Mouse (Mus musculus) cerebellum, adult 2 months (tissue): ENCODE data around the gene Hat1.

Source experiments
- CTCF ChIP-seq: fragments of 200-500 bp; IDR thresholded peaks from 2 replicates; pipeline ENCODE4 v1.5.1; 2011; ENCODE audit warnings: low read depth, mild to moderate bottlenecking, control low read depth, low read length, moderate library complexity, borderline replicate concordance; ENCODE audit not compliant: insufficient read depth
- POLR2A ChIP-seq: fragments of 200-500 bp; IDR thresholded peaks from 2 replicates; pipeline ENCODE4 v1.6.1; 2011; ENCODE audit warnings: low read length, control low read depth, borderline replicate concordance; ENCODE audit not compliant: insufficient read depth

DNA sequence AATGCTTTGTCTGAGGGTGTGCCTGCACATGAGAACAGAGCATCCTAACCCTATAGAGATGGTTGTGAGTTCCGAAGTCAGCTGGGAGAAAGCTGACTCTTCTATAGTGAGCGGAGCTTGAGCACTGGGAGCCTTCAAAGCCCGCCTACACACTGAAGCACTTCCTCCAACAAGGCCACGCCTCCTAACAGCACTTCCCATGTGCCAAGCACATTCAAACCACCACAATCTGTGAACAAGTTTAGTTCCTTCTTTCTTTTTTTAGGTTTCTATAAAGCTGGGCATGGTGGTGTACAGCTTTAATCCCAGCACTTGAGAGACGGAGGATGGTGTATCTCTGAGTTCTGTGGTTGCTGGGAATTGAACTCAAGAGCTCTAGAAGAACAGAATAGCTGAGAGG is 11.3 kb upstream of the Hat1 start:
- no peak for TF ChIP-seq CTCF
- TF ChIP-seq POLR2A = no peak
